Mouse (Mus musculus): ENCODE measurements around the gene Olfml2a.

Gene Olfml2a

GRCm38 (mm10) chr2:39011264-39011663 lies 79.5 kb downstream of the Olfml2a start:
- DNase-seq (ENCODE audit: low spot score in 2 of 2), result no peak

- DNase-seq (ENCODE audit: low spot score in 2 of 2), result no peak
Measured at GRCm38 (mm10) chr2:39011971-39012370, 80.2 kb downstream of the Olfml2a start.

GRCm38 (mm10) chr2:39012768-39013279 lies 81.0 kb downstream of the Olfml2a start:
- DNase-seq (ENCODE audit: low spot score in 2 of 2), result no peak

Measured in thymus, postnatal 10 days (tissue).